Mouse (Mus musculus) kidney, embryonic 16.5 days (tissue): Measurements from ENCODE around the gene Tmem164. TPM values are rescaled to one million over a fixed set of nuclear protein-coding genes. Genes with fewer than 3 reads are reported as not detected.

Source experiments
- ATAC-seq: fragments of 200-750 bp; cut with Nextera tagmentation; 2 replicates; pipeline ENCODE4 v1.8.0; 2017; ENCODE audit warnings: moderate TSS enrichment; ENCODE audit not compliant: low FRiP score, low TSS enrichment
- H3K27ac ChIP-seq: fragments of 300-500 bp; sonication (generic); 2 replicates; pipeline ENCODE4 v1.5.1; 2014; ENCODE audit warnings: low read length
- H3K27me3 ChIP-seq: fragments of 300-500 bp; sonication (generic); 2 replicates; pipeline ENCODE4 v1.6.1; 2014; ENCODE audit warnings: low read length, control low read depth, mixed read lengths; ENCODE audit not compliant: insufficient read depth
- H3K36me3 ChIP-seq: fragments of 300-500 bp; sonication (generic); 2 replicates; pipeline ENCODE4 v1.6.1; 2014; ENCODE audit warnings: low read length, control low read depth, mixed read lengths; ENCODE audit not compliant: insufficient read depth
- H3K4me1 ChIP-seq: fragments of 300-500 bp; sonication (generic); 2 replicates; pipeline ENCODE4 v1.6.1; 2014; ENCODE audit warnings: low read length, control low read depth, mixed read lengths; ENCODE audit not compliant: insufficient read depth
- H3K4me2 ChIP-seq: fragments of 300-500 bp; sonication (generic); replicated peaks from 2 replicates; pipeline ENCODE4 v1.6.1; 2014; ENCODE audit warnings: low read depth, low read length
- H3K4me3 ChIP-seq: fragments of 300-500 bp; sonication (generic); 2 replicates; pipeline ENCODE4 v1.5.1; 2014; ENCODE audit warnings: mild to moderate bottlenecking, low read length
- H3K9ac ChIP-seq: fragments of 300-500 bp; sonication (generic); replicated peaks from 2 replicates; pipeline ENCODE4 v1.6.1; 2014; ENCODE audit warnings: low read length
- H3K9me3 ChIP-seq: fragments of 300-500 bp; sonication (generic); 2 replicates; pipeline ENCODE4 v1.6.1; 2016; ENCODE audit warnings: low read length, control low read depth
- WGBS: fragments of 180-500 bp; shearing (Covaris S2); extraction: QIAGEN DNeasy Blood & Tissue Kit; methylation state at CpG from one replicate; pipeline ENCODE4 v1.1.7; 2014; 5-methylcytosine and 5-hydroxymethylcytosine counted together
- polyA plus RNA-seq: library from polyadenylated mRNA; unstranded; fragments of >200 nt; fragmentation: Nextera tagmentation; extraction: Ambion mirVana; gene quantifications from 2 replicates; pipeline ENCODE4 v1.2.1, GENCODE M21; 2015

Tmem164 gene
- polyA plus RNA-seq, 1 experiment from 2014 or later = 56.4 TPM

DNA sequence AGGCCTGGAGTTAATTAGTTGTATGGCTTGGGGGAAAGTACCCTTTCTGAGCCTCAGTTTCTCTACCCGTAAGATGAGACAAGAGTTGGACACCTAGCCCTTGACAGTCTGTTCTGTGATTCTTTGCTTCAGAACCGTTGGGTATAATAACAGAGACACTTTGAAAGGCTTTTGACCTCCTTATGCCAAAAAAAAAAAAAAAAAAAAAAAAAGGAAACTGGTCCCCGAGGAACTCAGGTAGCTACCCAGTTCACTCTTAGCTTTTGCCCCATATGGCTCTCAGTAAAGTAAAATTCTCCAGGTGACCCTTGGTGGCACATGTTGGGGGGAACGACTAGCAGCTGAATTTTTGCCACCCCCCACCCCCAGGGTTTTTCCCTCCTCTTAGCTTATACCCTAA is 3.5 kb downstream of the Tmem164 start:
- H3K27ac ChIP-seq = 0 out of 2 replicates have a peak overlapping the region, but pooled peaks have one; percentile 36

DNA sequence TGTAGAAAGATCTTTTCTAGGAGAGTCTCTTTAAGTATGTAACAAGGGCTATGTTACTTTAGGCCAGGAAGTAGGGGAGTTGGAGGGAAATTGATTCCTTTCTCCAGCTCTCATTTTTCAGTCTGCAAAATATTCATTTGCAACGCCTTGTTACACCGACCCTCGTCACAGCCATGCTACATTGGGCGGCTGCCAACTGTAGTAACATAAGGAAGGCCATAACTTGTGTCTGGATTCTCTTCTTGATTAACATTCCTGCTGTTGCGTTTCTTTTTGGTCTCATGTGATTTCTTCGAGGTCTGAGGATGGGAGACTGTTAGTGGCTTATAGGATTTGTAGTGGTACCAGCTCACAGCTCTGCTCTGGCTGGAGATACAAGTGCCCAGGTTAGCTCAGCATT is 4.5 kb downstream of the Tmem164 start:
- no peaks in the 10 kb centered on the region for H3K36me3 ChIP-seq
- H3K9ac ChIP-seq = no peak overlapping the region
- H3K27me3 ChIP-seq = peaks cover 10% of the 10 kb centered on the region; the same call in 1 of the 2 replicates
- H3K9me3 ChIP-seq = no peaks in the 10 kb centered on the region
- H3K4me2 ChIP-seq = peak overlapping the region; percentile 80; the same call in 1 of the 2 replicates
- H3K4me1 ChIP-seq = peaks cover 35% of the 10 kb centered on the region
- H3K27ac ChIP-seq = peak overlapping the region; percentile 56; the same call in 1 of the 2 replicates
- no peak for ATAC-seq
- WGBS = 34% methylated on average over 6 of the region's 6 CpGs
- no peak overlapping the region for H3K4me3 ChIP-seq

More for the DNA sequence above, 3.5 kb downstream of the Tmem164 start:
- Histone ChIP-seq H3K9me3 (no peaks in the 10 kb centered on the region), H3K4me3 (peak overlapping the region; percentile 22; the same call in 1 of the 2 replicates), H3K9ac (no peak overlapping the region), H3K27me3 (peaks cover 16% of the 10 kb centered on the region; the same call in 1 of the 2 replicates), H3K36me3 (no peaks in the 10 kb centered on the region), H3K4me1 (peaks cover 38% of the 10 kb centered on the region), H3K4me2 (peak overlapping the region; percentile 80)
- no peak for ATAC-seq
- WGBS = 37% methylated on average over 4 of the region's 4 CpGs

DNA sequence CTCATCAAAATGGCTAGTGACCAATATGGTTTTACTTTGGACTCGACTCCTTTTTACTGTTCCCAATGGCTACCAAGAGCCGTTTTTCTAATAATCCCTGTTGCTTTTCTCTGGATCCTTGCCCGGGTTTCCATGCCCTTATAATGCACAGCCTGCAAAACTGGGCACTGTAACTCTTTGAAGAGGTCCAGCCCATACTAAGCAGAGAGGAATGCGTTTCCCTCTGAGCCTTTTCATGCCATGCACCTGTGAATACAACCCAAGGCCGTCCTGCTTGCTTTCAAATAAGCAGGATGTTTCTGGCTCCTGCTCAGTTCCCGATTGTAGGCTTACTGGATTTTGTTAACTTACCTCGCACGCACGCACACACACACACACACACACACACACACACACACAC is 7.3 kb downstream of the Tmem164 start:
- Histone ChIP-seq H3K4me2 (no peak overlapping the region), H3K9me3 (no peaks in the 10 kb centered on the region), H3K4me3 (no peak overlapping the region), H3K4me1 (peaks cover 31% of the 10 kb centered on the region), H3K9ac (no peak overlapping the region), H3K36me3 (no peaks in the 10 kb centered on the region), H3K27ac (no peak overlapping the region), H3K27me3 (peaks cover 3% of the 10 kb centered on the region; the same call in 1 of the 2 replicates)
- WGBS = 76% methylated on average over 7 of the region's 9 CpGs
- ATAC-seq = no peak

DNA sequence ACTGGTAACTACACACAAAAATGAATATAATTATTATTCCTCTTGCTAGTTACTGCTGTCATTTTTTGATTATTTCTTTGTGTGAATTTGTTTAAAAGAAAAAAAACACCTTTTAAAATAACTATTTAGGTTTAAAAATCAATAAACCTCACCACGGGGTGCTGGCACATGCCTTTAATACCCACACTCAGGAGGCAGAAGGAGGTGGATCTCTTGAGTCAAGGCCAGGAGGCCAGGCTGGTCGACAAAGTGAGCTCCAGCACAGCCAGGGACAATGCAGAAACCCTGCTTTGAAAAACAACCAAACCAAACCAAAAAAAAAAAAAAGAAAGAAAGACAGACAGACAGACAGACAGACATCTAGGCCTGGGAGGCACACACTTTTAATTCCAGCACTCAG is 12.1 kb downstream of the Tmem164 start:
- peaks cover 5% of the 10 kb centered on the region; the same call in 1 of the 2 replicates for H3K27me3 ChIP-seq
- no peak overlapping the region for H3K27ac ChIP-seq
- peaks cover 4% of the 10 kb centered on the region; the same call in 1 of the 2 replicates for H3K36me3 ChIP-seq
- WGBS = 82% methylated on average over 2 of the region's 2 CpGs
- no peak overlapping the region for H3K4me2 ChIP-seq
- H3K4me3 ChIP-seq = no peak overlapping the region
- H3K9me3 ChIP-seq = no peaks in the 10 kb centered on the region
- H3K9ac ChIP-seq = no peak overlapping the region
- ATAC-seq = no peak
- H3K4me1 ChIP-seq = peaks cover 5% of the 10 kb centered on the region; the same call in 1 of the 2 replicates

DNA sequence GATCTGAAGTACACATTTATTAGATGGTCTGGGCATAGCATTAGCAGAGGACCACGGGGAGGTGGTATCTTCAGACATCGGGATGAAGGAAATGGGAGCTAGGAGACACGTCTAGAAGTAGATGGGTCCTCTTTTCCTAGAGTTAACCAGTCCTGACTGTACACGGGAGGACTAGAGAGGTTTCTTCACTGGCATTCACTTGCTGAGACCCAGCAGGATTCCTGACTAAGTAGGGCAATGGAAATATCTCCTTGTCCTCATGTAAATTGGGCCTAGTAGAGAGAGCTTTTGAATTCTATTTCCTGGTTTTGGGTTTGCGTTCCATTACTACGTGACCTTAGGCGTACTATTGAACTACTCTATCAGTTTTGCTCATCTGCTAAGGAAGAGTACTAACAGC is 13.1 kb downstream of the Tmem164 start:
- H3K9me3 ChIP-seq = no peaks in the 10 kb centered on the region
- 0 out of 2 replicates have a peak, but pooled peaks cover 2% of the 10 kb centered on the region for H3K4me1 ChIP-seq
- H3K36me3 ChIP-seq = peaks cover 4% of the 10 kb centered on the region; the same call in 1 of the 2 replicates
- 87% methylated on average over 7 of the region's 7 CpGs for WGBS
- no peak overlapping the region for H3K4me3 ChIP-seq
- peaks cover 5% of the 10 kb centered on the region; the same call in 1 of the 2 replicates for H3K27me3 ChIP-seq
- no peak overlapping the region for H3K9ac ChIP-seq
- no peak overlapping the region for H3K27ac ChIP-seq
- H3K4me2 ChIP-seq = no peak overlapping the region
- ATAC-seq = no peak

DNA sequence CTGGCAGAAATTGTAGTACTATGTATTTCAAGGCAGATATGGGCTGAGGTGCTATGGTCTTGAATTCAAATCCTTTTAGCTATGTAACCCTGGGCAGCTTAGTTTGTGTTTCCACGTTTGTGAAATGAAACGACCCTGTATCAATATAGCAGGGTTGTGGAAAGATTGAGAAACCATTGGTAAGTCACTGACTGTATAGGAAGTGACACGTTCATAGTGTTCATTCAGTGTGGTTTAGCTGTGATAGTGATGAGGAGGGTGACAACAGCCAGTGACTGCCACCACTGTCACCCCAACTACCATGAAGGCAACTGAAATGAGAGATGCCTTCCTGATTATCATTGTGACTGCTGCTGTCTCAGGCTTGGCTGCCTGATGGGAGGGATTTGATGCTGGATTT is 13.7 kb downstream of the Tmem164 start:
- WGBS = 74% methylated on average over 3 of the region's 3 CpGs
- Histone ChIP-seq H3K4me3 (no peak overlapping the region), H3K9ac (no peak overlapping the region), H3K27ac (no peak overlapping the region), H3K4me1 (0 out of 2 replicates have a peak, but pooled peaks cover 2% of the 10 kb centered on the region), H3K36me3 (peaks cover 4% of the 10 kb centered on the region; the same call in 1 of the 2 replicates), H3K4me2 (no peak overlapping the region), H3K27me3 (peaks cover 5% of the 10 kb centered on the region; the same call in 1 of the 2 replicates), H3K9me3 (no peaks in the 10 kb centered on the region)
- ATAC-seq = no peak

DNA sequence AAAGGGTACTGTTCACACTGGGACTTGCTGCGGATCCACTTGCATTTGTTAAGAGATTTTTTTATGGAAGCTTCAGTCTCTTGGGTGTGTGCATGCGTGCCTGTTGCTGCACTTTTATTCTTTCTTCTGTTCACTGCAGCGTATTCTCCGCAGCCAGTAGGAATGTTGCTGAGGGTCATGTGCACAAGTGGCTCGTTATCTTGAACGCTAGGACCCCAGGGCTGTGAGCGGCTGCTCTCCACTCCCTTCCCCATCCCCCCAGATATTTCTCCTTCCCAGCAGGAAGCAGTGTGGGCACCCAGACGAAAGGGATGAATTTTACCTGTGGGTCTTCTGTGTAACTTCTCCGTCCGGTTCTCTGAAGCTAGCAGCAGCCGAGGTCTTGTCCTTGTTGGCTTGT is 15.6 kb downstream of the Tmem164 start:
- H3K36me3 ChIP-seq = peaks cover 4% of the 10 kb centered on the region; the same call in 1 of the 2 replicates
- no peak overlapping the region for H3K9ac ChIP-seq
- H3K27ac ChIP-seq = peak overlapping the region; percentile 29; the same call in 1 of the 2 replicates
- no peaks in the 10 kb centered on the region for H3K9me3 ChIP-seq
- no peak overlapping the region for H3K4me3 ChIP-seq
- 70% methylated on average over 11 of the region's 11 CpGs for WGBS
- no peak overlapping the region for H3K4me2 ChIP-seq
- H3K27me3 ChIP-seq = peaks cover 5% of the 10 kb centered on the region; the same call in 1 of the 2 replicates
- peaks cover 7% of the 10 kb centered on the region; the same call in 1 of the 2 replicates for H3K4me1 ChIP-seq
- ATAC-seq = no peak

DNA sequence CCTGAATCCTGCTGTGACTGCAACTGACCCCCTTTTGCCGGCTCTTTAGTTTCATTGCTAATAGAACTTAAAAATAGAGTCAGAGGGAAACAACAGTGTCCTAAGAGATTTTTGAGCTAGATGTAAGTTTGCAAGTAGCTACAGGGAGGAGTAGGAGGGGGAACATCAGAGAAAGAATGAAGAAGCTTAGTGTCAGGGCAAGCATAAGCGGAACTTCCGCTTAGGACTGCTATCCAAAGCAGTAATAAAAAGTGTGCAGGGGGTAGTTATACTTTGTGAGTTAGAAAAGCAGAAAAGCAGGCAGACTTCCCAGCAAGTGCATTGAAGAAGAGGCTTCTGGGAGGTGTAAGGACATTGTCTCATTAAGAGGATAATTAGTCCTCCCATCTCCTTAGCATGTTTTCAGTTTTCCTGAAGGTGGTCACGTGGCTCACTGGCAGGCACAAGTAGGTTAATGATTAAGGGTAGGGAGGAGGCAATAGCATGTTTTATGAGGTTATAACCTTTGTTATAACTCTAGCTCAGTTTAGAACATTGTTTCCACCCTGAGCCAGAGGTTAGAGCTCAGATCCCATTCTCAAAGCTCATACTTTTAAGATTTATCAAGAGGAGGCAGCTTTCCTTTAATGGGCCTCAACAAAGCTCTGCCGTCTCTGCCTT is 16.5 kb downstream of the Tmem164 start:
- Histone ChIP-seq H3K9ac (no peak overlapping the region), H3K27ac (peak overlapping the region; percentile 20; the same call in 1 of the 2 replicates), H3K4me2 (no peak overlapping the region), H3K27me3 (peaks cover 5% of the 10 kb centered on the region; the same call in 1 of the 2 replicates), H3K9me3 (no peaks in the 10 kb centered on the region), H3K36me3 (peaks cover 4% of the 10 kb centered on the region; the same call in 1 of the 2 replicates), H3K4me1 (peaks cover 11% of the 10 kb centered on the region; the same call in 1 of the 2 replicates), H3K4me3 (no peak overlapping the region)
- ATAC-seq = peak; percentile 28
- WGBS = 51% methylated on average over 5 of the region's 5 CpGs

DNA sequence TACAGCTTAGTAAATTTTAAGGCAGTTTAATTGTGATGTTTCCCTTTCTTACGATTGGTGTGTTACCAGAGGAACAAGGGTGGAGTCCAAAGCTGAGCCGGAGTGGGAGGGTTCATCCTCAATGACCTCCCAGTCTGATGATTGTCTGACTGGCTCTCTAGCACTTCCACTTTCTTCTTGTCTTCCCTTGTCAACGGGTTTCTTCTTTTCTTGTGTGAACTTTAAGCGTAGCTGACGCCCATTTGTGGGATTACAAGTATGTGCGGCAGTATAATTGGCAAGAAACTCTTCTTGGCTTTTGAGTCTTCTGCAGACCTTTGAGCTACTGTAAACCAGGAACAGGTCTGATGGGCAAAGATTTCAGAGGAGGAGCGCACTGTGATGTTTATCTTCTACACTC is 17.0 kb downstream of the Tmem164 start:
- Histone ChIP-seq H3K4me2 (no peak overlapping the region), H3K27ac (peak overlapping the region; percentile 20; the same call in 1 of the 2 replicates), H3K9ac (no peak overlapping the region), H3K9me3 (no peaks in the 10 kb centered on the region), H3K4me3 (no peak overlapping the region), H3K4me1 (peaks cover 11% of the 10 kb centered on the region; the same call in 1 of the 2 replicates), H3K27me3 (peaks cover 5% of the 10 kb centered on the region; the same call in 1 of the 2 replicates), H3K36me3 (peaks cover 4% of the 10 kb centered on the region; the same call in 1 of the 2 replicates)
- 57% methylated on average over 7 of the region's 7 CpGs for WGBS
- 0 out of 2 replicates have a peak, but pooled peaks have one; percentile 21 for ATAC-seq

DNA sequence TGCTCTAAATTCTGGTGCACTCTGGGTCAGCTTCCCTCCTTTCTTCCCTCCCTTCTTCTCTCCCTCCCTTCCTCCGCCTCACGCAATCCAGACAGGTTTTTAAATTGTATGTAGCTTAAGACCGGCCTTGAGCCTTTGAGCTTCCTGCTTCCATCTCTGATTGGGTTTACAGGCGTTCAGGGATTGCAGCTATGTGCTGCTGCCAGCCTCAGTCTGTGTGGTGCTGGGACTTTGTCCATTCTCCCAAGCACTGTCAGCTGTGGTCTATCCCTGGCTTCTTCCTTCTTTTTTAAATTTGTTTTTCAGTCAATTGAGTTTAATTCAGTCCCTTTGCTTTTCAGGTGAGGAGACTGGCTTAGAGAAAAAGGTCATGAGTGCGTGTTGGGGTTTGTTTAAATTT is 20.9 kb downstream of the Tmem164 start:
- ATAC-seq = no peak
- no peak overlapping the region for H3K27ac ChIP-seq

More for the DNA sequence above, 20.9 kb downstream of the Tmem164 start:
- Histone ChIP-seq H3K36me3 (no peaks in the 10 kb centered on the region), H3K4me2 (no peak overlapping the region), H3K9me3 (no peaks in the 10 kb centered on the region), H3K9ac (no peak overlapping the region), H3K4me3 (no peak overlapping the region), H3K27me3 (no peaks in the 10 kb centered on the region; the same call in 1 of the 2 replicates), H3K4me1 (peaks cover 9% of the 10 kb centered on the region; the same call in 1 of the 2 replicates)
- WGBS = 63% methylated on average over 5 of the region's 5 CpGs
